Mouse (Mus musculus) inflammation-experienced regulatory T-cells, adult 6 months (primary cell): ENCODE data around the gene Mcu. TPM values are rescaled to one million over a fixed set of nuclear protein-coding genes. Genes with fewer than 3 reads are reported as not detected.

Experiments
- ATAC-seq: one replicate; pipeline ENCODE4 v1.8.0; 2017
- polyA plus RNA-seq, 3 experiments: library from polyadenylated mRNA; unstranded; fragments of 100-300 nt; shearing (Covaris generic); gene quantifications; one replicate each; pipeline ENCODE4 v1.2.1; 2017

Mcu gene
- polyA plus RNA-seq, 3 experiments from 2014 or later = 20.2 to 36.2 (median 30.8) TPM

- no peak for ATAC-seq
Observed at GRCm38 (mm10) chr10:59424453-59424852, 192.0 kb downstream of the Mcu start.

GRCm38 (mm10) chr10:59419516-59419915 lies 197.0 kb downstream of the Mcu start:
- ATAC-seq = no peak

- no peak for ATAC-seq
Observed at GRCm38 (mm10) chr10:59416623-59417022, 199.9 kb downstream of the Mcu start.

GRCm38 (mm10) chr10:59413711-59414110 lies 202.8 kb downstream of the Mcu start:
- no peak for ATAC-seq

- ATAC-seq = no peak
Observed at GRCm38 (mm10) chr10:59410264-59410663, 206.2 kb downstream of the Mcu start.

- no peak for ATAC-seq
Observed at GRCm38 (mm10) chr10:59408499-59408898, 208.0 kb downstream of the Mcu start.

GRCm38 (mm10) chr10:59403793-59404149 lies 212.7 kb downstream of the Mcu start:
- ATAC-seq = no peak

GRCm38 (mm10) chr10:59402899-59403792 lies 213.3 kb downstream of the Mcu start, which contains the start of gene Pla2g12b:
Pla2g12b (plus strand) TSS chr10:59403660.
- ATAC-seq = no peak

Other genes with a start within 250 kb of the Mcu start
- 10 to 100 TPM; 34.2 to 47.3 (median 42.3) TPM for gene Gm10273, start 221.1 kb downstream of the Mcu start, polyA plus RNA-seq
- gene Pla2g12b, start 213.0 kb downstream of the Mcu start, polyA plus RNA-seq = not detected
- not detected for gene Oit3, start 174.9 kb downstream of the Mcu start, polyA plus RNA-seq
- not detected for gene Gm10322, start 629 bp downstream of the Mcu start, polyA plus RNA-seq
- gene Micu1, start 85.8 kb upstream of the Mcu start, polyA plus RNA-seq = 10 to 100 TPM; 43.4 to 59.2 (median 56.3) TPM